Mouse (Mus musculus) heart, adult 2 months (tissue): ENCODE data around the gene Erp27.

Experiments
- CTCF ChIP-seq: fragments of 200-600 bp; IDR thresholded peaks from 2 replicates; pipeline ENCODE4 v1.8.1; 2022; ENCODE audit warnings: antibody characterized with exemption, mild to moderate bottlenecking, moderate library complexity
- POLR2A ChIP-seq: fragments of 200-500 bp; IDR thresholded peaks from 2 replicates; pipeline ENCODE4 v1.6.1; 2011; ENCODE audit warnings: mild to moderate bottlenecking, low read depth, low read length, control low read depth; ENCODE audit not compliant: insufficient read depth

- TF ChIP-seq CTCF = no peak
- no peak for TF ChIP-seq POLR2A
Observed at GRCm38 (mm10) chr6:136934068-136934467, 12.1 kb upstream of the Erp27 start.
